Mouse (Mus musculus) embryonic facial prominence, embryonic 11.5 days (tissue): ENCODE measurements around the gene Ap2s1. TPM values are rescaled to one million over a fixed set of nuclear protein-coding genes. Genes with fewer than 3 reads are reported as not detected.
"Not testable (repeated sequence)": the region's sequence is repeated elsewhere in the genome, so short reads cannot be mapped to it uniquely, and the experiment has no call there.

Source experiments
- ATAC-seq: fragments of 200-750 bp; cut with Nextera tagmentation; replicated peaks from 2 replicates; pipeline ENCODE4 v1.8.0; 2017; ENCODE audit warnings: low read depth; ENCODE audit not compliant: insufficient number of reproducible peaks, low FRiP score, low TSS enrichment
- DNase-seq: peaks from one replicate; pipeline ENCODE4 v3.0.0-alpha.2; 2015; ENCODE audit warnings: low spot score
- H3K27ac ChIP-seq: fragments of 300-500 bp; sonication (generic); replicated peaks from 2 replicates; pipeline ENCODE4 v1.5.1; 2014; ENCODE audit warnings: mild to moderate bottlenecking, low read depth, low read length, control low read depth
- H3K27me3 ChIP-seq: fragments of 300-500 bp; sonication (generic); 2 replicates; pipeline ENCODE4 v1.6.1; 2014; ENCODE audit warnings: mild to moderate bottlenecking, low read length, moderate library complexity, mixed read lengths; ENCODE audit not compliant: control insufficient read depth, insufficient read depth
- H3K36me3 ChIP-seq: fragments of 300-500 bp; sonication (generic); replicated peaks from 2 replicates; pipeline ENCODE4 v1.6.1; 2014; ENCODE audit warnings: low read depth, mild to moderate bottlenecking, low read length, moderate library complexity, mixed read lengths; ENCODE audit not compliant: control insufficient read depth, insufficient read depth
- H3K4me1 ChIP-seq: fragments of 300-500 bp; sonication (generic); 2 replicates; pipeline ENCODE4 v1.6.1; 2014; ENCODE audit warnings: low read length, mixed read lengths; ENCODE audit not compliant: control insufficient read depth, insufficient read depth
- H3K4me2 ChIP-seq: fragments of 300-500 bp; sonication (generic); 2 replicates; pipeline ENCODE4 v1.6.1; 2014; ENCODE audit warnings: low read depth, mild to moderate bottlenecking, control low read depth, low read length, moderate library complexity
- H3K4me3 ChIP-seq: fragments of 300-500 bp; sonication (generic); 2 replicates; pipeline ENCODE4 v1.5.1; 2014; ENCODE audit warnings: low read depth, low read length, control low read depth
- H3K9ac ChIP-seq: fragments of 300-500 bp; sonication (generic); replicated peaks from 2 replicates; pipeline ENCODE4 v1.6.1; 2014; ENCODE audit warnings: mild to moderate bottlenecking, control low read depth, low read length
- H3K9me3 ChIP-seq: fragments of 300-500 bp; sonication (generic); replicated peaks from 2 replicates; pipeline ENCODE4 v1.6.1; 2016; ENCODE audit warnings: mild to moderate bottlenecking, low read length, inconsistent platforms, mixed read lengths; ENCODE audit not compliant: control insufficient read depth
- WGBS: fragments of 180-500 bp; shearing (Covaris S2); extraction: QIAGEN DNeasy Blood & Tissue Kit; methylation state at CpG from one replicate; pipeline ENCODE4 v1.1.7; 2014; 5-methylcytosine and 5-hydroxymethylcytosine counted together
- polyA plus RNA-seq: library from polyadenylated mRNA; unstranded; fragments of >200 nt; fragmentation: Nextera tagmentation; extraction: Ambion mirVana; gene quantifications from 2 replicates; pipeline ENCODE4 v1.2.1, GENCODE M21; 2014

Ap2s1 gene
- polyA plus RNA-seq, 1 experiment from 2014 or later: 262 TPM

DNA sequence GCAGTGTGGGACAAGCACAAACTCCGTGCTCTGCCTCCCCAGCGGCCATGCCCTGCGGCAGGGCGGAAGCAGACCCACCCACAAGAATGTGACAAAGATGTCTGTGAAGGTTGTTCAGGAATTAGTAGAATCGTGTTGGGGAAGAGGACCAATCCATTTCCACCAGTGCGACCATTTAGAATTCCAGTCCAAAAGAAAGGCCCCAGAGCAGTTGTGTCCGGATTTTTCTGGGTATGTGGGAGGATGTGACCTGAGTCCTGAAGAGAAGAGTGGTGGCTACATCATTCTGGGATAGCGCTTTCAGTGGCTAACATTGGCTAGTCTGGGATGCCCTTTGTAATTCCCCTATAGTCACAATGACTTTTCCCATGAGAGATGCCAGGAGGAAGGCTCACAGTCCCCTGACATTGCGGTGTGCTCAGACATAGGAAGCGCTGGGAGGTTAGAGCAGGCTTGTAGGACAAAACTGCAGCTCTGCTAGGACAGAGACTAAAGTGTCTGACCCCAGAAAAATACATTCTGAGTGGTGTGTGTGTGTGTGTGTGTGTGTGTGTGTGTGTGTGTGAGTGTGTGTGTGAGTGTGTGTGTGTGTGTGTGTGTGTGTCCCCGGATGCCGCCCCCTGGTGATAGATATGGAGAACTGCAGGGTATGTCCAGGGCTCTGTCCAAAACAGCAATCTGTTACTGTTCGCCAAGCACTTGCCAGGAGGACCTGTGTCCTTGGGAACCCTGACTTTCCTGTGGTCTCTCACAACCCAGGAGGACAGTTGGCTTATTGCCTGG, 25.4 kb upstream of the Ap2s1 start:
- H3K4me2 ChIP-seq: no peak overlapping the region
- no peak for ATAC-seq
- no peak overlapping the region for H3K4me3 ChIP-seq
- WGBS: 73% methylated on average over 13 of the region's 13 CpGs
- H3K27ac ChIP-seq: no peak overlapping the region
- H3K4me1 ChIP-seq: no peaks in the 10 kb centered on the region
- no peak for DNase-seq
- no peaks in the 10 kb centered on the region for H3K36me3 ChIP-seq
- H3K27me3 ChIP-seq: no peaks in the 10 kb centered on the region
- H3K9ac ChIP-seq: no peak overlapping the region
- H3K9me3 ChIP-seq: no peaks in the 10 kb centered on the region

DNA sequence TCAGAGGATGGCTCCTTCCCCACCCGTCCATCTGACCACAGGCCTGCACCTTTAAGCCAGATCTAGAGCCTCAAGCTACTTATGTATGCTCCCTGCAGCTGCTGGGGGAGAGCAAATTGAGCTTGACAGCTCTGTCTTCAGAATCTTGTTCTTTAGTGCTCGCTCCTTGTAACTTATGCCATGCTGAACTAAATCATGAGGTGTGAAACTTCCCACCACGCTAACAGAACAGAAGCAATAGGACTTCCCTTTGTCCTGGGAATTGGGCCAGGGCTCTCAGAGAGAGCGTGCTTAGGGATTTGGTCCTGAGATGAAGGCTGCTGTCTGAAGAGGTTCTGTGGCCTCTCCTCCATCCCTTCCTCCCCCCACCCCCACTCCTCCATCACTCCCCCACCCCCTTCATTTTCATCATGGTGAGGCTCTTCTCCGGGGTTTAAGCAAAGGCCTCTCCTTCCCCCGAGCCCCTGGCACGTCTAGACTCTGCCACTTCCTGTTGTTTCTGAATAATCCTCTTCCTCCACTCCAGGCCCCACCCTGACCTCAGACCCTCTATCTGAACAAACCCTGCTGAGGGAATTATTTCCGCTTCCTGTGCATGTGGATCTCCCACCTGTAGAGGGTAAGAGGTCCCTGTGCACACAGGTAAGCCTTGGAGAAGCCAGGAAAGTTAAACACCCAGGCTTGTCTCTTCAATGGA, 21.6 kb upstream of the Ap2s1 start:
- not testable (repeated sequence) for H3K4me3 ChIP-seq, H3K36me3 ChIP-seq, H3K4me1 ChIP-seq, DNase-seq, H3K4me2 ChIP-seq, H3K27me3 ChIP-seq, H3K27ac ChIP-seq, ATAC-seq, H3K9me3 ChIP-seq, H3K9ac ChIP-seq
- WGBS: 45% methylated on average over 8 of the region's 8 CpGs

DNA sequence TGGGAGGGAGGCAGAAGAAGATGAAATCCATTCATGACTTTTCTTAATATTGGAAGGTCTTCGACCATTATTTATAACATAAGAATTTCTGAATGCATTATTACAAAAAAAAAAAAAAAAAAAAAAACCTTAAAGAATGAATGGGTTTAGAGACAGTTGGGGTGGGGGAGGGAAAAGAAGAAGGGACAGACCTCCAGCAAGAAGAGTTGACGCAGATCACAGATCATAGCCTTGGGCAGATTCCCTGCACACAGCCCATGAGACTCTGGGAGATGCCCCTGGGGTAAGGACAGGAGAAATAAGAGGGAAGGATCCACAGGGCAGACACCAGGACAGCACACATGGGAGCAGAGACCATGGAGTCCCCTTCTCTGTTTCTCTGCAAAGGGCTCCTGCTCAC, 16.6 kb upstream of the Ap2s1 start, which contains the start of gene Ceacam9:
Gene Ceacam9 (plus strand): TSS at position 301 of the 400 bp plus-strand sequence.
- no peak within 1 kb of the TSS for H3K9ac ChIP-seq
- no peaks in the 10 kb centered on the region for H3K27me3 ChIP-seq
- H3K4me2 ChIP-seq: no peak within 1 kb of the TSS
- no peak for DNase-seq
- no peak within 1 kb of the TSS for H3K4me3 ChIP-seq
- no peaks in the 10 kb centered on the region for H3K9me3 ChIP-seq
- H3K36me3 ChIP-seq: no peaks in the 10 kb centered on the region
- H3K4me1 ChIP-seq: no peaks in the 10 kb centered on the region
- no peak within 1 kb of the TSS for H3K27ac ChIP-seq
- 74% methylated on average over 2 of the region's 2 CpGs for WGBS
- no peak for ATAC-seq

DNA sequence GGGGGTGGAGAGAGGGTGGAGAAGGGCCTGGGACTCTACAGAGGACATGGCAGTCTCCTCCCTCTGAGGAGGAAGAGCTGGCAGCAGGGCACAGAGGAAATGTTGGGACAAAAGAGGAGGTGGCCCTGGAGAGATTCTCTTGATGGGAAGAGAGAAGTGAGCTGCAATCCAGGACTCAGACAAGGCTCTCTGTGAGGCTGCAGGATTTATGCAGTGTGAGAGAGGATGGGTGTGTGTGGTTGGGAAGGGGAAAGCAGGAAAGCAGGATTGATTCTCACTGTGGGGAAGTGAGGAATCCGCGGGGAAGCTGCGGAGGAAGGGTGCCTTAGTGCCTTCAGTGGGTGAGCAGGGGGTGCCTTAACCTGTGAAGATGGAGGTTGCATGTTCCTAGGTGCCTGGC, 15.7 kb upstream of the Ap2s1 start:
- 52% methylated on average over 3 of the region's 3 CpGs for WGBS
- ATAC-seq, H3K4me3 ChIP-seq, H3K4me2 ChIP-seq, H3K4me1 ChIP-seq, H3K36me3 ChIP-seq, H3K9me3 ChIP-seq, DNase-seq, H3K9ac ChIP-seq, H3K27me3 ChIP-seq, H3K27ac ChIP-seq: not testable (repeated sequence)

DNA sequence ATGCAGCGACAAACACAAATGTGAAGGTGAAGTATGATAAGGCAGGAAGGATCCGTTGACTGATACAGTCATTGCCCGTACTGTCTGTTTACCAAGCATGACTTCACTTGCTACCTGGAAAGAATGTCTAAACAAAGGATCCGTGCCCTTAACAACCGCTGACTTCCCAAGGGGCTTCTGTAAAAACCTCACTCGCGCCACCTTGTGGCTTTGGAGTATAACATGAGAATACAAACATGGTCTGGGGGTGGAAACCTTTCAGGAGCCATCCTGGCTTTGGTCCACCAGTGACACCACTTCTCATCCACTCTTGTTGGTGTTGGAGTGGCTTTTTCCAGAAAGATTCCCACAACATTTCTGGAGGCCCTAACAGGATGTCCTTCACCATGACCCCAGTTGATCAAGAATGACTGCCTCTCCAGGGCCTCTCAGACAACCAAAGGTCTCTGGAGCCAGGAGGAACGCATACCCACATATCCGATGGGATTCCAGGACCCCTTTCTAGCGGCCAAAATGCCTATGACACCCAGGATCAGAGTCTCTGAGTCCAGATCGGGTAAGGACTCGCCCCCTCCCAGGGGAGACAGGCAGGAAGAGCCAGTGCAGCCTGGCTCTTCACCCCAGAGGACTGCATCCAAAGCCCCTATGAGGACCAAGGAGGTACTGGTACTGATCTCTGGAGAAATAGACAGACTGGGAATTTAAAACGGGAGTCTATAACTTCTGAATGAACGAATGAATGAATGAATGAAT, 9.4 kb upstream of the Ap2s1 start:
- no peaks in the 10 kb centered on the region for H3K36me3 ChIP-seq
- H3K27me3 ChIP-seq: no peaks in the 10 kb centered on the region
- 29% methylated on average over 14 of the region's 14 CpGs for WGBS
- no peaks in the 10 kb centered on the region; the same call in 1 of the 2 replicates for H3K4me1 ChIP-seq
- no peaks in the 10 kb centered on the region for H3K9me3 ChIP-seq
- H3K4me2 ChIP-seq: no peak overlapping the region
- no peak overlapping the region for H3K27ac ChIP-seq
- no peak overlapping the region for H3K4me3 ChIP-seq
- DNase-seq (peak; percentile 92), ATAC-seq (no peak)
- H3K9ac ChIP-seq: no peak overlapping the region

DNA sequence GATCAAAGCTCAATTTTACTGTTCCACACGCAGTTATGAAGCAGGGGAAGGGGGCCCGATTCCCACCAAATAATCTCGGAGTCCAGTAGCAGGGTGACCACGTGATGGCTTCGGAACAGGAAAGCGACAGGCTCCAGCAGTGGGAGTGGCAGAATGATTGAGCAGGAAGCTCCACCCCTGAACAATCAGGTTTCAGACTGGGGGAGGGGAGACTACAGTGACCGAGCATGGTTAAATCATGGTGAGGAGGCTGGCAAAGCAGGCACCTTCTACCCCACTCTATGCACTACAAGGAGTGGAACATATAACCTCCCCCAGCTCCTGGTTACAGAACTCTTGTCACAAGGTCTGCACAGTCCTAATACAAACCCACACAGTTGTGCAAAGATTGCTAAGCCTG, 8.6 kb upstream of the Ap2s1 start:
- not testable (repeated sequence) for H3K4me2 ChIP-seq, H3K9ac ChIP-seq, H3K9me3 ChIP-seq, H3K4me1 ChIP-seq, H3K36me3 ChIP-seq, H3K27me3 ChIP-seq, H3K27ac ChIP-seq, H3K4me3 ChIP-seq
- peak; percentile 54; the same call in 1 of the 2 replicates for ATAC-seq
- 5% methylated on average over 7 of the region's 7 CpGs for WGBS
- peak; percentile 79 for DNase-seq

DNA sequence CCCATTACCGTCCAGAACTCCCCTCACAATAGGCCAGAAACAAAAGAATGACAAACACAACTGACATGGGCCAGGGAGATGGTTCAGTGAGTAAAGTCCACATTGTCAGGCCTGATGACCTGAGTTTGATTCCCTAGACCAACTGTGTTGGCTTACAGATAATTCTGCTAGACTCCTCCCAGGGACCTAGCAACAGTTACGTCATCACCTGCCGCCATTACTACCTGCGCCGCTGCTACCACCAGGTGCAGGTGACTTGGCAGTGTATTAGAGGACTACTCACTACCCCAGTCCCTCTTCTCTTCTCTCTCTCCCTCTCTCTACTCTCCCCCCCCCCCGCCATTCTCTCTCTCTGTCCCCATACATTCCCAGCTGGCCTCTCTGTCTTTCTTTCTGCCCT, 7.4 kb upstream of the Ap2s1 start:
- DNase-seq: no peak
- ATAC-seq: no peak
- WGBS: 88% methylated on average over 6 of the region's 6 CpGs
- Histone ChIP-seq H3K4me3 (no peak overlapping the region), H3K36me3 (no peaks in the 10 kb centered on the region), H3K9ac (no peak overlapping the region), H3K4me2 (no peak overlapping the region), H3K27me3 (no peaks in the 10 kb centered on the region), H3K27ac (no peak overlapping the region), H3K9me3 (no peaks in the 10 kb centered on the region), H3K4me1 (no peaks in the 10 kb centered on the region; the same call in 1 of the 2 replicates)
